Mouse (Mus musculus) spleen, adult 12 weeks (tissue): ENCODE measurements at regions not wholly inside any gene's neighbourhood (a gene's known extent, or its start where the extent isn't known, plus 50 kb on each side); places are given as distances from the start of the nearest gene placed in this dataset.

Experiments used
- DNase-seq: peaks from one replicate; pipeline ENCODE4 v3.0.0; 2022; ENCODE audit warnings: low spot score

- no peak for DNase-seq
Observed at GRCm38 (mm10) chr1:76362106-76362505, 816.0 kb downstream of the Slc4a3 start.

- no peak for DNase-seq
Observed at GRCm38 (mm10) chr1:76373931-76374330, 827.9 kb downstream of the Slc4a3 start.

- no peak for DNase-seq
Observed at GRCm38 (mm10) chr1:76378154-76378553, 832.1 kb downstream of the Slc4a3 start.

- no peak for DNase-seq
Observed at GRCm38 (mm10) chr1:76392536-76392935, 846.5 kb downstream of the Slc4a3 start.

DNA sequence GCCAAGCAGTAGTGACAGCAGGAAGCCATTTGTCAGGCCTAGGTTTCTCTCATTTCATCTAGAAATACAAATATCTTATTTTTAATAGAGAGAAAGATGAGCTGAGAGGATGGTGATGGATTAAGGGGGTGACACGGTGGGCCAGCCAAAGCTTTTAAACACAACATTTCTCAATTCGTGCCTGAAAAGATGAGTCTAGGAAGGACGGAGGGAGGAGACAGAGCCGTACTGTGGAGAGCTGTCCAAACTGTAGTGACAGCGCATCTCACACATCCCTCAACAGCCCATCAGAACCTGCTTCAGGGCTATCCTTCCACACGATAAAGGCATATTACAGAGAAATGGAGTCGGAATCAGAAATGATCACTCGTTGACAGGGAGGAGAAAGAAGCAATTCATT lies 848.0 kb downstream of the Slc4a3 start:
- no peak for DNase-seq

DNA sequence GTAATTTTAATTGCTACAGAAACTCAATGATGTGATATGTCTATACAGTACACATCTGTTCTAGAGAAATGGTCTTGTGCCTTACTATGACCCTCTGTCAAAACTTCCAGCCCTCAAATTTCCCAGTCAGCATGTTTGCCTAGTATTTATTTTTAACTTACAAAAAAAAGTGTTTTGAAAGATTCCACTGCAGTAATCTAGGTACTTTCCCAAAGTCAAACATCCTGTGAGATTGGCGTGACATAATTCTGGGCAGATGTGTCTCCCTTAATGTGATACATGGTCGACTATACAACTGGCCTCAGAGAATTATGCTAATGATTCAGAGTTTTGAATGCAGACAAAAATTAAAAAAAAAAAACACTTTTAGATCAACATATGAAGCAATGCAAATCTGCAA lies 856.8 kb downstream of the Slc4a3 start:
- DNase-seq, result no peak

DNA sequence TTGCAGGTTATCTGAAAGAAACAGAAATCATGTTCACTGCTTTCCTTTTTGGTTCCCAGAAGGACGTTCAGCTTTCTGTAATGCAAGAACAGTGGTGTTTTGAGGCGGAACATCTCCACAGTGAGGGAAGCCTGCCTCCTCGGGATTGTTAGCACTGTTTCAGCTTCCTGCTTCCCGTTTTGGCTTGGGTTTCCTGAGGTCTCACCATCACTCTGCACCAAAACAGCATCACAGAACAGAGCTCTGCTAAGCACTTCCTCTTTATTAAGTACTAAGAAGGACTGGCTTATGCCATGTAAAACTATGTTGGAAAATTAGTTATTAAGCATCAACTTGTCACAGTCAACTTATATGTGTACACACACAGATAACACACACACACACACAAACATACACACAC lies 857.9 kb downstream of the Slc4a3 start:
- DNase-seq, result no peak

DNA sequence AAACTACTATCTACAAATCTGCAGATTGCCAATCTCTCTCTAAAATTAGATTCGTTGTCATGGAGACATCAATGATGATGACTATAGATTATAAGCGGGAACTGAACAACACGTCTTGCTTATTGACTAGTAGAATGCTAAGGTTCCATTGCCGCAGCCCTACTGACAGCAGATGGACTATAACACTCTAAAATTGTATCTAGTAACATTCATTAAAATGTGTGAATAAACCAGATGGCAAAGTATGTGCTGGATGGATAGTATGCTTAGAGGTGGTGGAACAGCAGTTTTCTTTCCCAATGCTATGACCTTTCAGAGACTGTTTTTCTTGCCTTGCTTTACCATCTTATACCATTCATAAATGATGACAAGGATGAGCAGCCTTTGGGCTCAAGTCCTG lies 864.7 kb downstream of the Slc4a3 start:
- DNase-seq, result no peak

GRCm38 (mm10) chr1:76420525-76420924 lies 874.5 kb downstream of the Slc4a3 start:
- DNase-seq, result no peak

DNA sequence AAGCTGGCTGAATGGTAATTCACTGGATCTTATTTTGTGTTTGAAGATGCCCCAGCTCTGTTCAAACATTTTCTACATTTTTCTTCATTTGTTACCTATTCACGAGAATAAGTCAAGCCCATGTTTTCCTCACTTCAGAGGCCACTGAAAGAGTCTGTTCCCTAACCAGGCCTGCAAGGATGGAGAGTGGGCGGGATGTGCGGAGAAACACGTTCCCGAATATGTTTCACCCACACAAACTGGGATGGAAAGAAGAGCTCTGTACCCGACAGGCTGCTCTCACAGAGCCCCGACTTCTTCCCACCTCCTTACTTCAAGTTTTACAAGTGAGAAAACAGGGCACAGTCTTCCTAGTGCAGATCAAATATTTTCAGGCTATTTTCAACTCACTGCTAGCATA lies 881.4 kb downstream of the Slc4a3 start:
- no peak for DNase-seq

DNA sequence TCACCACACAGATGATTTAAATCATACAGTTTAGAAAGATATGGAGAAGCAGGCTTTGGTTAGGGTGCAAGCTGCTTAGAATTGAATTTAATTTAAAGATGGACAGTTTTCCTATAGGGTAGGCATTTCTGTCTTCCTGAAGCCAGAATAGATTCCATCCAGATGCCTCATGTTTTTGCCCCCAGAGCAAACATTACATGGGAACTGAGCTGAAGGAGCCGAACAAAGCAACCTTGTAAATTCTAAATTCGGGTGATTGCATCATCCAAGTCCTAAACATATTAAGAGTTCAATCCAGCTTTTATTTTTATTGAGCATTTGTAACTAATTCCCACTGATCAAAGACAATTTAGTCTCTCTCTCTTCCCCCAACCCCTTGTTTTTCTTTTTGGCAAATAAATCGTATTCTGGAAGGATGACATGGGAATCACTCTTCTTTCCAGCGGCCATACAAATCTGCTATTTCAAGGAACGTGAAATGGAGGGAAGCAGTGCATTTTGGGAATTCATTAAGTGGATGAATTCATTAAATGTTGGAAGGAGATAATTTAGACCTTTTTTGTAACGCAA lies 884.1 kb downstream of the Slc4a3 start:
- DNase-seq, result no peak

GRCm38 (mm10) chr1:76433481-76433941 lies 887.4 kb downstream of the Slc4a3 start:
- DNase-seq, result no peak

GRCm38 (mm10) chr1:76450539-76451214 lies 904.6 kb downstream of the Slc4a3 start:
- DNase-seq, result no peak

DNA sequence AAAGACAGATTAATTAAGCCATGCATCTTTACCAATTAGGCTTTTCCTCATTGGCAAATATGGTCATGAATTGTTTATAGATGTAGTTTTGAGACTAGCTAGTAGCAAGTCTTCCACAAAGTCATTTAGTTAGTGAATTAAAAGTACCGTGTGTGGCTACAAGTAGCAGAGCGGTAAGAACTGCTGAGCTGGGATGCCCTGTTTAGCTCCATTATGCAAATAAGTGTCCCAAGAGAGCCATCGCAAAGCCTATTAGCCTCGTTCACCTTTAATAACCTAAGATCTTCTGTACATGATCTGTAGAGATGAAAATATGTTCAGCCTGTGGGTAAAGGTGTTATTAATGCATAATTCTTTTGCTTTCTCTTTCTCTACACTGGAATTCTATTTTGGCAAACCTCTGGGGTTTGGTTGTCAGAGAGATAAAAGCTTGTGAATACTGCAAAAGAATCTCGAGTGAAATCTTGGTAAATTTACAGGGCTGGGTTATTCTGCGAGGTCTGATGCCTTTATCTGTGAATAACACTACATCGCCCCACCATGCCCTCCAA lies 907.2 kb downstream of the Slc4a3 start:
- DNase-seq, result no peak

- DNase-seq, result no peak
Observed at GRCm38 (mm10) chr1:76466562-76466961, 920.5 kb downstream of the Slc4a3 start.

- DNase-seq, result no peak
Observed at GRCm38 (mm10) chr1:76484193-76484592, 938.1 kb downstream of the Slc4a3 start.

DNA sequence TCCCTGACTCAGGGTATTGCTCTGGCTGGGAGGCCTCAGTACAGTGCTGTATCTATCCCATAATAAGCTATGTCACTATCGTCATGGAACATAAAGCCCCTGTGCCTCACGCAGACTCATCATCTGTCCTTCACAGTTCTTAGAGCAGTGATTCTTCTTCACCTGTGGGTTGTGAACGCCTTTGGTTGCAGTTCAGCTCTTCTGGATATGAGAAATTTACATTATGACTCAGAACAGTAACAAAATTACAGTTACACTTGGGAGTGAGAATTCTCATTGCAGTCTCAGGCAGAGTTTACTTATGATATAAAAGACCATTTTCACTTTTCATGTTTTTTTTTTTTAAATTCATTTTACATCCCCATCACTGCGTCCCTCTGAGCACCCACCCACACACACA lies 941.4 kb downstream of the Slc4a3 start:
- no peak for DNase-seq

GRCm38 (mm10) chr1:76489681-76490492 lies 943.8 kb downstream of the Slc4a3 start:
- no peak for DNase-seq

DNA sequence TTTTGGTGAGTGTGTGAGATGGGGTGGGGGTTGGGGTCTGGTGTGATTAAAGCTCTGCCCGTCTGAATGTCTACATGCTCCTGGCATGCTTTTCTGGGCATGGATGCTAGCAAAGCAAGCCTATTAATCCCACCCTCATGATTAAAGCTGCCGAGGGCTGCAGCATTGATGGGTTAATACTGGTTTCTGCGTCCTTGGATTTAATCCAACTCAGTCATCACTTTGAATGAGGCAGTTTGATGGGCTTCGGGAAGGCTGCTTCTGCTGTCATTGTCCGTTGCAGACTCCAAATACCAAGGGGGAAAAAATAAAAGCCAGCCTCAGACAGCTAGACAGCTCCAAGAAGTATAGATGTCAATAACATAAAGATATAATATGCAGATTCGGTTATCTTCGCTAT lies 944.7 kb downstream of the Slc4a3 start:
- no peak for DNase-seq

DNA sequence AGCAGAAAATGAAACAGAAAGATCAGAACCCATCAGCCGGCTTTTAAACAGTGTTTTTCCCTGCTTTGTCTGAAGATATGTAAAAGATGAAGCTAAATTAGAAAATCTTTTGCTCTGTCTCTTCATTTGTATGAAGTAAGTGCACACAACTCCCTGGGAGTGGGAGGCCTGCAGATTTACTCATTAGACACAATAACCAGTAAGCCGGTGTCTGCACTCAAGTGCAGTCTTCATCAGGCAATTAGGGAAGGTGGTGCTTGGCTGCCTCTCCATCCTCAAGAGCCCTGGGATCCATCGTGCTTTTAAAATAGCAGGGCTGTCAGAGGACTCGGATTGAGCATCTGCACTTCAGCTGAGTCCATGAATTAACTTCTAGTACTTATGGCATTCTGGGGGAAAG lies 945.1 kb downstream of the Slc4a3 start:
- DNase-seq, result no peak

DNA sequence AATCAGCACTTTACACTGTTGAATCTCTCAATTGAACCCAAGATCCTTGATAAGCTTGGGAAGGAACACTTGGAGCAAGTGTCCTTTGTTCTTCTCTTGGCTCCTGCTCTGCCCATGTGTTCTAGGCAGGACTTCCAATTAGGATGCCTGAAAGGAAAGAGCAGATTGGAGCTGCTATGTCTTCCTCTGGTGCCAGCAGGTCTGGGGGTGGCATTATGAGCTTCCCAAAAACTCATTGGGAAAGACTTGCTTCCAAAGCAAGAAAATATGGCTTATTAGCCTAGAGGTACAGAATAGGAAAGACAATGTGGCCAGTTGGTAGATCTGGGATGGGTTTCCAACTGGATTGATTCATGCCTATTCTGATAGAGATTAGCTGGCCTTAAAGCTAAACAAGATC lies 959.1 kb downstream of the Slc4a3 start:
- DNase-seq, result no peak

GRCm38 (mm10) chr1:76508821-76509220 lies 962.8 kb downstream of the Slc4a3 start:
- no peak for DNase-seq

GRCm38 (mm10) chr1:76509486-76509885 lies 963.4 kb downstream of the Slc4a3 start:
- no peak for DNase-seq
